Mouse (Mus musculus) G1E (cell line): ENCODE measurements around the gene Xntrpc. TPM values are rescaled to one million over a fixed set of nuclear protein-coding genes. Genes with fewer than 3 reads are reported as not detected.
A peak's percentile ranks its signal among the peaks of the same experiment; 100 is the strongest.

Source experiments
- ATAC-seq: 2 replicates; pipeline ENCODE4 v1.8.0; 2016; ENCODE audit warnings: mild to moderate bottlenecking; ENCODE audit not compliant: insufficient number of reproducible peaks, poor library complexity, low FRiP score, severe bottlenecking; ENCODE audit errors: extremely low read depth
- DNase-seq: peaks from one replicate; pipeline ENCODE4 v3.0.0; 2012; ENCODE audit warnings: low spot score
- H3K27me3 ChIP-seq: 2 replicates; pipeline ENCODE4 v1.6.1; 2012; ENCODE audit warnings: mild to moderate bottlenecking, low read length, inconsistent platforms; ENCODE audit not compliant: insufficient read depth
- H3K36me3 ChIP-seq: replicated peaks from 2 replicates; pipeline ENCODE3; 2012; ENCODE audit warnings: mild to moderate bottlenecking, inconsistent platforms
- H3K4me1 ChIP-seq: 2 replicates; pipeline ENCODE4 v1.6.1; 2012; ENCODE audit warnings: low read depth, low read length, inconsistent platforms, mixed read lengths; ENCODE audit not compliant: insufficient read depth
- H3K4me3 ChIP-seq: 2 replicates; pipeline ENCODE4 v1.5.1; 2012; ENCODE audit warnings: low read depth, mild to moderate bottlenecking, inconsistent platforms, low read length, moderate library complexity, mixed read lengths
- H3K9me3 ChIP-seq: replicated peaks from 2 replicates; pipeline ENCODE4 v1.6.1; 2012; ENCODE audit warnings: inconsistent platforms
- CTCF ChIP-seq: IDR thresholded peaks from 2 replicates; pipeline ENCODE4 v1.5.1; 2012; ENCODE audit warnings: low read depth, low read length, inconsistent platforms, mixed read lengths
- GATA1 ChIP-seq: IDR thresholded peaks from 2 replicates; pipeline ENCODE4 v1.6.1; 2012; ENCODE audit warnings: borderline replicate concordance, low read length, inconsistent platforms, mixed read lengths
- GATA2 ChIP-seq: IDR thresholded peaks from 2 replicates; pipeline ENCODE4 v1.6.1; 2012; ENCODE audit warnings: low read depth, low read length, inconsistent platforms, borderline replicate concordance
- POLR2AphosphoS5 ChIP-seq: IDR thresholded peaks from 2 replicates; pipeline ENCODE4 v1.6.1; 2012; ENCODE audit warnings: low read depth, low read length, inconsistent platforms; ENCODE audit not compliant: insufficient replicate concordance
- TAL1 ChIP-seq: conservative IDR thresholded peaks from 2 replicates; pipeline ENCODE4 v1.6.1; 2012; ENCODE audit warnings: low read depth, low read length, inconsistent platforms, mixed read lengths
- polyA plus RNA-seq: library from polyadenylated mRNA; stranded (reverse); fragments of >175 nt; gene quantifications from 2 replicates; pipeline ENCODE4 v1.2.3, GENCODE M21; 2012
- total RNA-seq, 2 experiments: library from RNA; stranded (forward) in 1 of 2; stranded (reverse) in 1 of 2; fragments of 200-1000 nt in 1 of 2; fragments of >200 nt in 1 of 2; fragmentation: Nextera tagmentation in 1 of 2; gene quantifications; 2 replicates each; pipeline ENCODE4 v1.2.3; 2014 to 2017

The Xntrpc gene
- total and polyA plus RNA-seq, 3 experiments: 0.21 to 1.4 (median 0.44) TPM

GRCm38 (mm10) chr7:102061353-102061752 is 4.2 kb upstream of the Xntrpc start:
- Histone ChIP-seq H3K4me1 (peaks cover 21% of the 10 kb centered on the region), H3K36me3 (peaks cover 33% of the 10 kb centered on the region), H3K27me3 (no peaks in the 10 kb centered on the region), H3K4me3 (no peak overlapping the region), H3K9me3 (no peaks in the 10 kb centered on the region)
- TF ChIP-seq GATA1: no peak
- no peak for TF ChIP-seq TAL1
- no peak for TF ChIP-seq CTCF
- no peak for TF ChIP-seq POLR2AphosphoS5
- TF ChIP-seq GATA2: no peak
- ATAC-seq (no peak), DNase-seq (no peak)

- Histone ChIP-seq H3K9me3 (no peaks in the 10 kb centered on the region), H3K36me3 (peaks cover 27% of the 10 kb centered on the region), H3K27me3 (no peaks in the 10 kb centered on the region), H3K4me3 (no peak overlapping the region), H3K4me1 (peaks cover 27% of the 10 kb centered on the region)
- no peak for TF ChIP-seq TAL1
- TF ChIP-seq GATA1: no peak
- no peak for TF ChIP-seq GATA2
- no peak for TF ChIP-seq POLR2AphosphoS5
- TF ChIP-seq CTCF: no peak
- DNase-seq (no peak), ATAC-seq (no peak)
These were observed 3.3 kb upstream of the Xntrpc start for GRCm38 (mm10) chr7:102062203-102062602.

- no peak for ATAC-seq
- no peak for DNase-seq
- no peak for TF ChIP-seq GATA2
- no peak for TF ChIP-seq TAL1
- no peak for TF ChIP-seq GATA1
- no peaks in the 10 kb centered on the region for H3K27me3 ChIP-seq
- H3K9me3 ChIP-seq: no peaks in the 10 kb centered on the region
- H3K4me3 ChIP-seq: peak overlapping the region; percentile 72; the same call in 1 of the 2 replicates
- H3K4me1 ChIP-seq: peaks cover 31% of the 10 kb centered on the region
- peaks cover 33% of the 10 kb centered on the region for H3K36me3 ChIP-seq
These were observed 1.6 kb upstream of the Xntrpc start for GRCm38 (mm10) chr7:102063891-102064290.

- no peak for DNase-seq
- no peaks in the 10 kb centered on the region for H3K27me3 ChIP-seq
- TF ChIP-seq TAL1: no peak
- TF ChIP-seq GATA1: no peak
- no peak for TF ChIP-seq CTCF
- no peak for TF ChIP-seq GATA2
- no peak for TF ChIP-seq POLR2AphosphoS5
- H3K36me3 ChIP-seq: peaks cover 30% of the 10 kb centered on the region
- ATAC-seq: no peak
- H3K9me3 ChIP-seq: no peaks in the 10 kb centered on the region
- H3K4me3 ChIP-seq: peak overlapping the region; percentile 72
- H3K4me1 ChIP-seq: peaks cover 34% of the 10 kb centered on the region
These were observed 863 bp upstream of the Xntrpc start for GRCm38 (mm10) chr7:102064655-102065045.

- Histone ChIP-seq H3K36me3 (peaks cover 38% of the 10 kb centered on the region), H3K27me3 (no peaks in the 10 kb centered on the region), H3K4me3 (peak overlapping the region; percentile 72), H3K4me1 (peaks cover 32% of the 10 kb centered on the region), H3K9me3 (no peaks in the 10 kb centered on the region)
- no peak for ATAC-seq
- no peak for DNase-seq
- no peak for TF ChIP-seq POLR2AphosphoS5
- TF ChIP-seq CTCF: no peak
- TF ChIP-seq TAL1: no peak
- no peak for TF ChIP-seq GATA2
- no peak for TF ChIP-seq GATA1
These were observed 850 bp downstream of the Xntrpc start for GRCm38 (mm10) chr7:102066363-102066762.

- ATAC-seq (no peak), DNase-seq (no peak)
- Histone ChIP-seq H3K4me1 (peaks cover 2% of the 10 kb centered on the region; the same call in 1 of the 2 replicates), H3K36me3 (peaks cover 93% of the 10 kb centered on the region), H3K9me3 (no peaks in the 10 kb centered on the region), H3K27me3 (no peaks in the 10 kb centered on the region), H3K4me3 (no peak overlapping the region)
- no peak for TF ChIP-seq CTCF
- no peak for TF ChIP-seq POLR2AphosphoS5
- no peak for TF ChIP-seq TAL1
- no peak for TF ChIP-seq GATA2
- TF ChIP-seq GATA1: no peak
These were observed 11.3 kb downstream of the Xntrpc start for GRCm38 (mm10) chr7:102076714-102077296.

- peaks cover 2% of the 10 kb centered on the region; the same call in 1 of the 2 replicates for H3K4me1 ChIP-seq
- ATAC-seq (no peak), DNase-seq (no peak)
- no peak overlapping the region for H3K4me3 ChIP-seq
- H3K9me3 ChIP-seq: no peaks in the 10 kb centered on the region
- H3K27me3 ChIP-seq: no peaks in the 10 kb centered on the region
- peaks cover 93% of the 10 kb centered on the region for H3K36me3 ChIP-seq
- peak; percentile 29; the same call in 1 of the 2 replicates for TF ChIP-seq CTCF
- no peak for TF ChIP-seq TAL1
These were observed 13.0 kb downstream of the Xntrpc start for GRCm38 (mm10) chr7:102078517-102078916.
